Mouse (Mus musculus) brain, embryonic 14.5 days (tissue): ENCODE data around the gene Ankrd11.

Experiments
- CTCF ChIP-seq: fragments of 200-500 bp; IDR thresholded peaks from 2 replicates; pipeline ENCODE4 v1.5.1; 2012; ENCODE audit warnings: inconsistent platforms, mild to moderate bottlenecking, moderate library complexity, borderline replicate concordance; ENCODE audit not compliant: insufficient read depth, insufficient read length; ENCODE audit errors: extremely low read depth
- POLR2A ChIP-seq: fragments of 200-500 bp; IDR thresholded peaks from 2 replicates; pipeline ENCODE4 v1.6.1; 2012; ENCODE audit warnings: mild to moderate bottlenecking, inconsistent platforms, borderline replicate concordance; ENCODE audit not compliant: poor library complexity, insufficient read depth, insufficient read length, severe bottlenecking; ENCODE audit errors: extremely low read depth

DNA sequence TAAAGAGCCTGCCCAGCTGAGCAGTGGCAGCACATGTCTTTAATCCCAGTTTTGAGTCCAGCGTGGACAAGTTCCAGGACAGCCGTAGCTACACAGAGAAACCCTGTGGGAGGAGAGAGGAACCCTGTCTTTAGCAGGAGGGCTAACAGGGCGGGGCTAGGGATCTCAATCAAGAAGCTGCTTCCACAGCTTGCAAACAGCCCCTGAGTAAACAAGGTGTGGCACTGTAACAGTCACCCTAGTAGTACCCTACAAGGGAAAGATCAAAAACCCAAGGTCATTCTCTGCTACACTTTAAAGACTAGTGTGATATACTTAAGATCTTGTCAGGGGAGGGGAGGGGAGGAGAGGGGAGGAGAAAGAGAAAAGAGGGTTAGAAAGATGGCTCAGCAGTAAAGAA lies 5.1 kb downstream of the Ankrd11 start:
- TF ChIP-seq CTCF (no peak), POLR2A (no peak)
